Mouse (Mus musculus) embryo, embryonic 11.5 days (tissue): ENCODE measurements at regions not wholly inside any gene's neighbourhood (a gene's known extent, or its start where the extent isn't known, plus 50 kb on each side); places are given as distances from the start of the nearest gene placed in this dataset.

ENCODE experiments used
- DNase-seq: peaks from one replicate; pipeline ENCODE4 v3.0.0-alpha.2; 2012; ENCODE audit warnings: low read depth, low spot score

DNA sequence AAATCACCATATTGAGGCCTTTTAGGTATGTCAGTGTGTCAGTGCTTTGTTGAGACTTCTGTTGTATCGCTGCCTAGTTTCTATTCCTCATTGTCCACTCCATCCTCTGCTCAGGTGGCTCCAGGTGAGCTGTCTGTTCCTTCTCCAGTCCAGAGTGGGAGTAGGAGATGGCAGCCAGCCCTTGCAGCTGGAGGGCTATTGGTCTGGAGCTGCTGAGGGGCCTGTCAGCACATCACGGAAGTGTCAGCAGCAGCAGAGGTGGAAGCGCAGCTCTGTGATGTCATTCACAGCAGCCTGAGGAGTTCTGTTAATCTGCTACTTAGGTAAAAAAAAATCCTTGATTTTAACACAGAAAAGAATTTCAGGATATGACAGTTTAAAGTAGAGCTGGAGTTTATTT lies 126.0 kb upstream of the Adra1b start:
- DNase-seq: no peak

DNA sequence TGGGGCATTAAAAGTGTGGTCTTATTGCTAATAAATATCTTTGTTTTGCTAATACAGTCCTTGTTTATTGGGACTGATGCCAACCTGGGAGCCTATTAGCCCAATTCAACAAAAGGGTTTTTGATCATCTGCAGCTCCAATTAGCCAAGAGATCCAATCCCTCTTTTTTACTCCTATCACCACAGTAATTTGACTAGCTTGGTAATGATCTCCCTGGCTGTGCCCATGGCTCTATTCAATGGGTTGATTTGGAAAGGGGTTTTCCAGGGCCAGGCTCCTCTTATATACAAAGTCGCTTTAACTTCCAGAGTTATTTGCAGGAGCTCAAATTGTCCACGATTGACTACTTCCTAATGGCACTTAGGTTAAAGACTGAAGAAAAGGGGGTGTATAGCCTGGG lies 145.1 kb upstream of the Adra1b start:
- no peak for DNase-seq

DNA sequence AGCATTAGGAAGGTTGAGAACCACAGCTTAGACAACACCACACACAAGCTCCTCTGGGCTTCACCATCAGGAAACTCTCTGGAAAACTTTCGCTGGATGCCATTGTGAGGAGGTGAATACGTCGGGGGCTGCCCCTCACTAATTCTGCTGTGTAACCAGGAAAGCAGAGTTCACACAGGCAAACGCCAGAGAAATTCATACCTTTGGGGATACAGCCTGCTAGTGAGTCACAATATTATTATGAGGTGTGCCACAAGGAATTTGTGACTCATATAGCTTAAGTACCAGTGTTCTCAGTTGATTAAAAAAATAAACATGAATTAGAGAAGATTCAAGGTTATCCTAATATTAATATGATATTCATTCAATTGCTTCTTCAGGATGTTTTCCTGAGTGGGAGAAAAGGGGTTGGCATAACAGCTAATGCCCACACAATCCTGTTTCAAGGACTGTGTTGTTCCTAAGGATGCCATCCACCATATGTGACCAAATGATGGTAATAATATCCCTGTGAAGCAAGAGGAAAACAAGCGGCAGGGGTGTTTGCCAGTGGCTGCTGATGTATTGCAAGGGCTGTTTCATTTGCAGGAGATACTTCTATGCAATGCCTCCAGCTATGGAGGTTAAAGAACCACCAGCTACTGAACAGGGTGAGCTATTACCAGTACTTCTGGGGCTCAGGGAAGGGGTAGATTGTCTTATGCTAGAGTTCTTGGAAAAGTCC lies 148.4 kb upstream of the Adra1b start:
- no peak for DNase-seq

DNA sequence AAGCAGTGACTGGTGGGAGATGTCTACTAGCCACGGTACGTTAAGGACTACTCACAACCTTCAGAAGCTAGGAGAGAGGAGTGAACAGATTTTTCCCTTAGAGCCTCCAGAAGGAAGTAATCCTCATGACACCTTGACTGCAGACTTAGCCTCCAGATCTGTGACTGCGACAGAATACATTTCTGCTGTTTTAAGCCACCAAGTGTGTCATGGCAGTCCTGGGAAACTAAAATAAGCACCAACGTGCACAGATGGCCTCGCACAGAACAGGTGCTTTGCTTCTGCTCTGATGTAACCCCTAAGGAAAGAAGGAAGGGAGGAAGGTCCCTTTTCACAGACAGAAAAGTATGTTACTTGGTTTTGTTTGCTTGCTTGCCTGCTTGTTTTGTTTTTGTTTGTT lies 151.5 kb upstream of the Adra1b start:
- no peak for DNase-seq

DNA sequence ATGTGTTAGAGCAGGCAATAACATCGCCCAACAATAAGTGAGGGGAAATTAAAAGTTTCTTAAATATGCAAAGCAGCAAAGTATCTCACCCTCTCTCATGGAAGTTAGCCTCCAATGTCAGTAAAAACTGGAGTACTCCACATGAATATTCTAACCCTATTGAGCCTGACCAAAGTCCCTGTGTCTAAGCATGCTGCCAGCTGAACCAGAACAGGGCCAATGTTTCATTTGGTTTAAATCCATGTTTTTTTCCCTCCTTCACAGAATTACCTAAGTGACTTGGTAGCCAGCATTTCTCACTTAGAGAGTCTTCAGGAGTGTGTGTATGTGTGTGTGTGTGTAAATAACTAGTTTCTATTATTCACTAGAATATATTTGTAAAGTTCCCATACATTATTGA lies 161.4 kb upstream of the Adra1b start:
- no peak for DNase-seq

DNA sequence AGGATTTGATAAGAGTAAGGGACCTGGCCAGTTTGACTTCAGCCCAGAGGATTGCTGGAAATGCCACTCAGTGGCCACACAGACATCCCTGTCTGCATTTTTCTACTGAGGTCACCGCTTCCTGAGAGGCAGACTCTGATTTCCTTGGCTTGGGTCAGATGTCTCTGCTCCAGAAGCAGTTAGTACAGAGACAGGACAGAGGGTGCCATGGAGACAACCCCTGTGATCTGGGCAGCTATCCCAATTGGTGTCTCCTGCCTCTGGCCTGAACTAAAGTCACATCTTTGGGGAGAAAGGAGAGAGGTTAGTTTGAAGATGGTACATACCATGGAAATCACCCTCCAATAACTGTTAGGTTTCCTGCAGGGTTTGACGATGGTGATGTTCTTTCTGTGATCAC lies 165.2 kb upstream of the Adra1b start:
- DNase-seq: no peak

DNA sequence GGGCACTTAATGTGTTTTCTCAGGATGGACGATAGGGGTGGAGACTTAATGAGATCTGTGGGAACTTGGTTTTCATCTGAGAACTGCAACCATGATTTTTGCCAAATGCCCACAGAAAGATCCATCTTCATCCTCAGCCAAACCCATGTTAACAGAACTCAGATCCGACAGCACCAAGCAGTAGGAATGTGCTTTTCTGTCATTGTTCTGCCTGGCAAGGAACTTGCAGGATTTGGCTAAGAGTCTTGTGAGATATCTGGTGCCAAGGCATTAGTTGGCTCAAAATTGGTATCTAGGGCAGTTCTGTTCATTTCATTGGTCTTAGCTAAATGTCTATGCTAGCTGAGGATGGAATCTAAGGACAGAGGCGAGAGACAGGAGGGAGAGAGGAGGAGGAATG lies 182.7 kb upstream of the Adra1b start:
- no peak for DNase-seq

DNA sequence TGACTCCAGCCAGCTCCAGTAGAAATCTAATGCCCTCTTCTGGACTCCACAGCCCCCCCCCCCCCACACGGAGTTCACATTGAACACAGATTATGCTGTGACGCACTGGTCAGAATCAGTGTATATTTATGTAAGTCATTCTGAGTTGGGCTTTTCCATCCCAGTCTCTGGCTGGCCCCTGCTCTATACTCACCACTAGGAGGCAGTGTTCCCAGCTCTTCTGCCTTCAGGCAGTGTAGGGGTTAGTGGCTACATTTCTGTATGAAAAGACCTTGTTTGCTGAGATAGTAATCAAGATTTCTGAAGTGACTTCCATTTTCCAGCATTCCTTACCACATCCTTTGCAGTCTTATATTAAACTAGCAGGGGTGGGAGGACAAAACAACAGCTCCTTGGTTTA lies 185.9 kb upstream of the Adra1b start:
- DNase-seq: no peak

DNA sequence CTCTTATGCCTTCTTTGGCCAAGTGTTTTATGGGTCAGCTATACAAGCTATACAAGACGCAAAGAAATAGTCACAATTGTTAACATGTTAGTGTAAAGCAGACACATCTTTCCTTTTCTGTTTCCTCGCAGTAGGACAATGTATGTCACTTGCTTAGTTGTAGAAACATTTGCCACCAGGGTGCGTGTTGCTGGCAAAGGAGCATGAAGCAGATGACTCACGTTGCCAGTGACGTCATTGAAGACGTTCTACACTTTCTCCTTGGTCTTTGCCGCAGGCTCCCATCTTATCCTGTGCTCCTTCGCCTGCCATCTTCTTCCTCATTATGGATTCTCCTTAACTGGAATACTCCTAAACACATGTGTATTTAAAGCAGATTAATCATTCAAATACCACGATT lies 188.5 kb upstream of the Adra1b start:
- DNase-seq: no peak

DNA sequence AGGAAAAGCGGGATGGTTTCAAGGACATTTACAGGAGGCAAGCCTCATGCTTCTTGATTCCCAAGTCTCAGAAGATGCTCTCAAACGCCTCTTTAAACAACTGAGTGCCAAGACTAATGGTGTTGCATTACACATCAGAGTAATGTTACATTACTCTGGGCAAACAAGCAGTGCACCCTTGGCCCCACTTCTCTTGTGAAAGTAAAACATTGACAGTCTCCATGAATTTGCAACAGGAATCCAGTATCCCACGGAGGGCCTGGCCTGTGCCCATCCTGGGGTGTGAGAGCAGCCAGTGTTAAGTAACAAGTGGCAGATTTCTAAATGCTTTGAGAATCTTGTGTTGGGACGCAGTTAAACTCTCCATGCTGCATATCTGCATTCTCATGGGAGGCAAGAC lies 194.3 kb upstream of the Adra1b start:
- DNase-seq: no peak

DNA sequence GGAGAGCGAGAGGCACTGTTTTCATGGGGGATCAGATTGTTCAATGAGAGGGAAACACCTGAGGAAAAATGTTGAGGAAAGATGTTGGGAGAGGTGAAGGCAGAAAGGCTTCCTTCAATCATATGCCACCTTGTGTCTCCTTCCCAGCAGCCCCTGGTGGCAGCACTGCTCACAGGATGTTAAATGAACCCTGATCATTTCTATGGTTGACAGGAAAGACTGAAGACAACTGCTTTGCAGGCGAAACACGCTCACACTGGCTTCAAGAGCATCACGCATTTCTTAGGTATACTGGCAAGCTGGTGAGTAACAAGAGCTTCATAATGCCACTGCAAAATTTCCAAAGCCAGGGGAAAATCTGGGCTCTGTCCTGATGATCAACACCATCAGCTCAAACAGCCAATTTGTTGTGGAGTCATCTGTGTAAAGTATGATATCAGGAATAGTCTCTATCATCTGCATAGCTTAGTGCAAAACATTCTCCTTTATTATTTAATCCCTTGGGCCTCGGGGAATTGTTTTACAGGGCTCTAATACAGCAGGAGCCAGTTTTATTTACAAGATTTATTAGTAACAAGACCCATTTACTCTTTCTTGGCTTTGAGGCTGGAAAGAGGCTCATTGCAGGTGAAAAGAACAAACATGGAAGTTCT lies 202.3 kb upstream of the Adra1b start:
- no peak for DNase-seq

DNA sequence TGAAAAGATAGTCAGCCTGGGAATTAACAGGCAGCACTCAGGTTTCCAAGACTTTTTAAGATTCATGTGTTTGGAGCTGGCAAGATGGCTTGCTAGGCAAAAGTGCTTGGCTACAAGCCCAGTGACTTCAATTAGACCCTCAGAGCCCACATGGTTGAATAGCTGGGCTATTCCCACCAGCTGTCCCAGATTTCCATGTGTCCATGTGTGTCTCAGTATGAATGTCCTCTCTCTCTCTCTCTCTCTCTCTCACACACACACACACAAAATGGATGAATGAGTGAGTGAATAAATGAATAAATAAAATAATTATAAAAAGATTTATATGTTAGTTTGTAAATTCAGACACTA lies 202.8 kb upstream of the Adra1b start:
- DNase-seq: no peak

DNA sequence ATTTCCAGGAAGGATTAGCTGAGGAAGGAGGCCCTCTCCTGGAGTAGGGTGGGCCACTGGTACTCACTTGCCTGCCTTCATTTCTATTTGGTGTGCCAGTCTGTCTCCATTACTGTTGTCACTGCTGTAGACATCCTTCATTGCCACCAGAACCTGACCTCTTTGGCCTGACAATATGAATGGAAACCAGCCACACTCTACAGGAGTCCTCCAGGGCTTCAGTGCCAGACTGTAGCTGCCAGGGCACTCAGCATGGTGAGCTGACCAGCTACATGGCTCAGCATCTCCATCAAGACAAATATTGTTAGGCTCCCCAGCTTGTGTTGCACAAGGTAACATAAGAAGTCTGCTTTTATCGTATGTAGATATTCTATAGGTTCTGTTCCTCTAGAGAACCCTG lies 205.2 kb upstream of the Adra1b start:
- DNase-seq: no peak

DNA sequence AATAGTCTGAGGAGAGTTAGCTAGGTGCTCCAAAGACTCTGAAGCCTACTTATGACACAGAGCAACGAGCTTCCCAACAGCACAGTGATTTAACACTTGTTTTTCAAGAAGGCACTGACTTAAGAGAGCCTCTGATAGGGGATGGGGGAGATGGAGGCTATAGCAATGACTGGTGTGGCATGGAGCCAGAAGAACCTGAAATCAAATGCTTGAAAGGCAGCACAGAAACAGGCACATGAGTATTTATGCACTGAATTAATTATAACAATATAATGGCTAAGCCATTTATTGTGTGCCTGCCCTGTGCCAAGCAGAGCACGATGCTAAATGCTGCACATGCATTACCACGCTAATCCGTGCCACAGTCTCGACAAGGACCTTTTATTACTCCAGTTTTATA lies 210.5 kb upstream of the Adra1b start:
- DNase-seq: no peak

DNA sequence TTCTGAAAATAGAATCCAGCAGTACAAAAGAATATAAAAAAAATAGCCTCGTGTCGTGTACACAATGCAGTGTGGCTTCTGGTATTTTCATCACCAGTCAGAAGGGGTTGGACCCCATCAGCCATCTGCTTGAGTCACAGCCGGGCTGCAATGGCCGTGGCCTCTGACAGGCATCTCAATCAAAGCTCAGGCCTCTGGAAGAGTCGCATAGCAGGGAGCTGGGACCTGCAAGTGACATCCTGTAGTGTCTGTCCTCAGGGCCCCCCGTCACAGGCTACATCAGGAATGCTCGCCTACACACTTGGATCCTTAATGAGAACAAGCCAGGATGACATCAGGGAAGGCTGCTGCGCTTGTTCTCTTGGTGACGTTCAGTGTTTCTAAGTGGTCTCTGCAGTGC lies 226.1 kb upstream of the Adra1b start:
- DNase-seq: no peak

DNA sequence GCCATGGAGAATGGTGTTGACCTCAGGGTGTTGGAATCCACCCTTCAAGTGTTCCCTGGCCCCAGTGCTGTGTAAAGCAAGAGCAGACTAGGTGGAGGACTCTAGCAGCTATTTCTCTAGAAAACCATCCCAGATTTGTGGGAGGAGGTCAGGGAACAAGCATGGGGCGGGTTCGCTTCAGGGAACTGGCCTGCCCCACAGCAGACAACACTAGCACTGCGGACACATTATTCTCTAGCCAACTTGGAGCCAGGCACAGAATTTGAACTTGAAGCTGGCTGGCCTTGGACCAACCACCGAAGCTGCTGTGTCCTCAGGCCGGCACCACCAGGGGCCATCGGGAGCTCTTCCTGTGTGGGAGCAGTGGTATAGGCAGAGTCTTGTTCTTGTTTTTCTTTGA lies 227.5 kb upstream of the Adra1b start:
- no peak for DNase-seq

DNA sequence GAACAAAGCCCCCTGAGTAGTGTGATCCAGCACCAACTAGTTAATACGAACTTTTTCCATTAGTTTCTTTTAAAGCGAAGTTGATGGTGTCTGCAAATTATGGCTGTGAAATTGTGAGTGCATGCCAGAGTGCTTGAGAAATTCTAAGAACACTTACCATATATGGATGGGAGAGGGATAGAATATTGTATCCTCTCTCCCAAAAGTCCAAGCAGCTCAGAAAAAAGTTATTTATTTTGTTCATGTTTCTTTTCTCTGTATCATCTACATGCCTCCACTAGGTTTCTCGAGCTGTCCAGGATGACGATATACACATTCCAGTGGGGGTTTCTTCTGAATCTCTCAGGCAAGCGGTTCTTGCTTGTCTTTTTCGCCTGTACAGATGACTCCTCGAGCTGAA lies 232.2 kb upstream of the Adra1b start:
- DNase-seq: no peak

DNA sequence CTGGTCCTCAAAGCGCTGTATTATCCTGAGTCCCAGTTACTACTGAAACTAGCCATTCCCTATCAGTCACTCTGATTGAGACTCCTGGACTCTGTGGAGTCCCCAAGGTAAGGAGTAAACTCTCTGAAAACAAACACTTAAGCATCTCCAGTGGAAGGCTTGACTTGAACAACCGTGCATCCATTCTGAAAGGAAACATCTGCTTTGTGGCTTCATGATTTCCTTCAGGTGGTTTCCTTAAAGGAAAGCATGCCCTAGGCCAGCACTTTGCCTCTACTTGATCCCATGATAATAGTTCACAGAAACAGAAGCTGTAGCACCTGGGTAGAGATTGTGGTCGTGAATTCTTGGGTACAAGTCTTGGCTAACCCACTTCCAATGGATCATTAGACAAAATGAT lies 235.0 kb upstream of the Adra1b start:
- no peak for DNase-seq

DNA sequence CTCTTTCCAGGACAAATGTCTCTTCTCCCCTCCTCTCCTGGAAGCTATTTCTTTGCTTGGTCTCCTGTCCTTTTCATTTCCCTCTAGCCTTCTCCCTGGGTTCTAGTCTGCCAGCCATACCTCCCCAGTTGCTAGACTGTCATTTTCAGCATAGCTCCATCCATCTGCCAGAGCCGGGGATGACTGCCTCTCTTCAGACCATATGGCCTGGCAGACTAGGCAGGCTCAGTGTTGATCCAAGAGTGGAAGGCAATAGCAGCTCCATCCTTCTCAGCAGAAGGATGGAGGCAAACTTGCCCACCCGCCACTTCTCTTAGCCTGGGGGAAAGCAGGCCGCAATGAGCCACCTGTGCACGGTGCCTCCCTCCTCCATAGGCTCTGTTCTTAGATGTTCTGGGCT lies 242.0 kb upstream of the Adra1b start:
- no peak for DNase-seq

DNA sequence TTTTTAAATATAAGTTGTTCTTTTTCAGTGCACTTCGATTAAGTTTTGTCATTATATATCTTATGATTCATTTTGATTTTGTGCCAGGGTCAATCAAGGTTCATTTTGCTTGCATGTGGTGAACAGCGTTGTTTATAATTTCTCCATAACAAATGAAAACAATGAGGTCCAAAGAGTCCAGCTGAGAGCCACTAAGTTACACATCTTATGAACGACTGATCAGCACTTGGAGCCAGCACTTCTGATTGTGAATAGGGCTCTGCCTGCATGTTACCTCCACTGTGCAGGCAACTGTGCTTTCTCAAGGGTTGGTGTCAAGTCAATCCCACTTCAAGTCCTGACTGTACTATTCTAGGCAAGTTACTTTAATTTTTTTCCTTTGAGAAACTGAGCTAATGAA lies 243.5 kb upstream of the Adra1b start:
- no peak for DNase-seq

DNA sequence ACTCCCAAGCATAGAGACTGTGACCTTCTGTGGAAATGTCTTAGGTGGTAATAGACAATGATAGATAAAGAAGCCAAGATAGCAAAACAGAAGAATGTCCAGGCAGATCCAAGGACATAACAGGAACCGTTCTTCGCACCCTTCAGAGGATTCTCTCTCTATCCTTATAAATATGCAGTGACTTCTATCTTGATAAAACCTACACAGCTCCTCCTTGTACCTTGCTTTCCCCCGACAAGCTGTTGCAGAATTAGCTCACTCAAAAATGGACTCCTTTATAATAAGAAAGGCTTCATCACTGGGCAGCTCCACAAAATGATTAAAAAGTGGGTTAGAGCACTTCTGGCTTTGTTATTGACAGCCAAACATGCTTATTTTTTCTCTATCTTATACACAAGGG lies 245.4 kb upstream of the Adra1b start:
- no peak for DNase-seq

DNA sequence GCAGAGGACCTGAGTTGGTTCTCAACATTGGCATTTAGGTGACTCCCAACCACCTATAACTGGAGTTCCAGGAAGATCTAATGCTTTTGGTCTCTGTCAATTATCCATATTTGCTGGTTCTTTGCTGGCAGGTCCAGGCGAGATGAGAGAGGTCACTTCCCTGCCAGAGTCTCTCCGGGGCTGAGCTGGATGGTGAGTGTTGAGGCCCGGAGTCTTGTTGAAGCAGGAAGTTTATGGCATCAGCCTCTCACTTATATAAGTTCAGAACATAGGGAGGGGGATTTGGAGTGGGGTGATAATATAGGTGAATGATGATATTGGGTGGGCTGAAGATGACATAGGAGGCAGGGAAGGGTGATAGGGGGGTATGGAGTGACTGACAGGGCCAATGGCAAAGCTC lies 246.3 kb upstream of the Il12b start:
- DNase-seq: no peak

DNA sequence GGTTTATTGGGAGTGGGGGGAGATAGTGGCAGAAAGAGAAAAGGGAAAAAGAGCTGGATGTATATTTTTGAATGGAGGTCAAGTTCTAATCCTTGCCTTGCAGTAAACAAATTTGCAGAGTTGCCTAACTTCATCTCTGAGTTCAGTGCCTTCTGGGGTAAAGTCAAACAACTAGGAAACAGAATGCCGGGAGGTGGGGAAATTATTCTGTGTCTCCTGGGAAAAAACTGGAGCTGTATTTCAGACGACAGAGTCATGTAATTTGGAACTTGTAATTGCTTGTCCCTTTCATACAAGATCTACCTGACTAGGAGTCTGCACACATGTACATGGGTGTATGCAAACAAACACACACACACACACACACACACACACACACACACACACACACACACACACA lies 244.3 kb upstream of the Il12b start:
- DNase-seq: no peak

DNA sequence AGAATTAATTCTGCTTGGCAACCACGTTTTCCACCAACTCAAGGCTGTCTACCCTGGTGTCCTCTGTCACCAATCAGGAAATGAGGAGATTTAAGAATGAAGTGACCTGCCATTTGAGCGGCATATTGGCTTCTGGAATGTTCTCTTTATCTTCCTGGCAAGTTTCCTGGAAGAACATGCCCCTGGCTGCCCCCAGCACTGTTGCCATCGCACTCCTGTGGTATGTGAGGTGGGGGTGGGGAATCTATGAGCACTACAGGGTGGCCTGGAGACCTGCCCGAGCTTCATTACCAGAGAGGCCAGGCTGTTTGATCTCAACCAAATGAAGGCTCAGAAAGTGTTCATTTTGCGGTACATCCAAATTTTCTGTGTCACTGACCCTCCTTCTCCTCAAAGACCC lies 243.8 kb upstream of the Il12b start:
- no peak for DNase-seq
